Mouse (Mus musculus) small intestine, adult 2 months (tissue): ENCODE measurements at regions not wholly inside any gene's neighbourhood (a gene's known extent, or its start where the extent isn't known, plus 50 kb on each side); places are given as distances from the start of the nearest gene placed in this dataset.

Experiments used
- CTCF ChIP-seq: fragments of 200-500 bp; IDR thresholded peaks from 2 replicates; pipeline ENCODE4 v1.5.1; 2012; ENCODE audit warnings: low read depth, mild to moderate bottlenecking, control low read depth, inconsistent platforms, low read length, moderate library complexity, mixed read lengths; ENCODE audit not compliant: insufficient replicate concordance, insufficient read length; ENCODE audit errors: extremely low read depth
- POLR2A ChIP-seq: fragments of 200-500 bp; IDR thresholded peaks from 2 replicates; pipeline ENCODE4 v1.6.1; 2012; ENCODE audit warnings: low read depth, mild to moderate bottlenecking, control low read depth, inconsistent platforms, low read length, moderate library complexity

DNA sequence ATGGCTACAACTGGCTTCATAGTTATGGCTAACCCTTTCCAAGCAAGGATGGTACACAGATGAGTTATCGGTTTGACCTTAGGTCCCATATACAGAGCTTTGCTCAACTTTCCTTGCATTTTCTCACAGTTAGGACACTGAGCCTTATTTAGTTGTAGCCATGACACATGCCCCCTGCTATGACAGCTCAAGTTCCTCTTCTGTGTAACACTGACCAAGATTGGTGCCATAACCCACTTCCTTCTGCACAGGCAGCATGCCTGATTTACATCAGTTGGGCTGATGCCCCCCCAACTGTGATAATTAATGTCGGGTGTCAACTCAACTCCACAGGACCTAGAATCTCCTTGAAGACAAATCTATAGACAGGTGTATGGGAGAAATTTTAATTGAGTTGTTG, 361.5 kb upstream of the Intu start:
- TF ChIP-seq CTCF (no peak), POLR2A (no peak)
